Mouse (Mus musculus) limb, embryonic 14.5 days (tissue): Measurements from ENCODE around the gene Aff3. TPM values are rescaled to one million over a fixed set of nuclear protein-coding genes. Genes with fewer than 3 reads are reported as not detected.
A peak's percentile ranks its signal among the peaks of the same experiment; 100 is the strongest.

Experiments used
- ATAC-seq: fragments of 200-750 bp; cut with Nextera tagmentation; 2 replicates; pipeline ENCODE4 v1.8.0; 2017; ENCODE audit warnings: low read depth, moderate number of reproducible peaks, moderate TSS enrichment; ENCODE audit not compliant: low FRiP score
- DNase-seq: peaks from one replicate; pipeline ENCODE4 v3.0.0-alpha.2; 2015; ENCODE audit warnings: low spot score
- H3K27ac ChIP-seq: fragments of 300-500 bp; sonication (generic); replicated peaks from 2 replicates; pipeline ENCODE4 v1.5.1; 2014; ENCODE audit warnings: low read depth, mild to moderate bottlenecking, low read length, moderate library complexity, mixed read lengths
- H3K27me3 ChIP-seq: fragments of 300-500 bp; sonication (generic); 2 replicates; pipeline ENCODE4 v1.6.1; 2014; ENCODE audit warnings: low read length, mixed read lengths; ENCODE audit not compliant: control insufficient read depth, insufficient read depth
- H3K36me3 ChIP-seq: fragments of 300-500 bp; sonication (generic); 2 replicates; pipeline ENCODE4 v1.6.1; 2014; ENCODE audit warnings: mild to moderate bottlenecking, low read length, moderate library complexity, mixed read lengths; ENCODE audit not compliant: control insufficient read depth, insufficient read depth
- H3K4me1 ChIP-seq: fragments of 300-500 bp; sonication (generic); 2 replicates; pipeline ENCODE4 v1.6.1; 2014; ENCODE audit warnings: antibody characterized with exemption, low read length, mixed read lengths; ENCODE audit not compliant: control insufficient read depth, insufficient read depth
- H3K4me2 ChIP-seq: fragments of 300-500 bp; sonication (generic); replicated peaks from 2 replicates; pipeline ENCODE4 v1.6.1; 2014; ENCODE audit warnings: low read depth, mild to moderate bottlenecking, low read length, moderate library complexity; ENCODE audit not compliant: severe bottlenecking
- H3K4me3 ChIP-seq: fragments of 300-500 bp; sonication (generic); replicated peaks from 2 replicates; pipeline ENCODE4 v1.5.1; 2014; ENCODE audit warnings: low read length
- H3K9ac ChIP-seq: fragments of 300-500 bp; sonication (generic); 2 replicates; pipeline ENCODE4 v1.6.1; 2014; ENCODE audit warnings: mild to moderate bottlenecking, low read depth, low read length, moderate library complexity; ENCODE audit not compliant: severe bottlenecking
- H3K9me3 ChIP-seq: fragments of 300-500 bp; sonication (generic); 2 replicates; pipeline ENCODE4 v1.6.1; 2016; ENCODE audit warnings: low read length; ENCODE audit not compliant: control insufficient read depth
- POLR2A ChIP-seq: fragments of 200-500 bp; IDR thresholded peaks from 2 replicates; pipeline ENCODE4 v1.8.0; 2012; ENCODE audit warnings: inconsistent platforms, mild to moderate bottlenecking, moderate library complexity, borderline replicate concordance; ENCODE audit not compliant: insufficient read depth, insufficient read length; ENCODE audit errors: extremely low read depth
- WGBS: fragments of 180-500 bp; shearing (Covaris S2); extraction: QIAGEN DNeasy Blood & Tissue Kit; methylation state at CpG from one replicate; pipeline ENCODE4 v1.1.7; 2014; 5-methylcytosine and 5-hydroxymethylcytosine counted together
- polyA plus RNA-seq, 2 experiments: library from polyadenylated mRNA; depleted of rRNA in 1 of 2; stranded (reverse) in 1 of 2; unstranded in 1 of 2; fragments of >200 nt; fragmentation: Nextera tagmentation in 1 of 2; extraction: Ambion mirVana in 1 of 2; gene quantifications; 2 replicates each; pipeline versions ENCODE4 v1.2.1 to v1.2.3; 2012 to 2014

Aff3 gene
- polyA plus RNA-seq, 2 experiments: 20.4 to 22.4 TPM

- Histone ChIP-seq H3K9ac (no peak overlapping the region), H3K4me1 (peaks cover 32% of the 10 kb centered on the region), H3K36me3 (no peaks in the 10 kb centered on the region), H3K27me3 (no peaks in the 10 kb centered on the region), H3K9me3 (no peaks in the 10 kb centered on the region), H3K4me2 (no peak overlapping the region), H3K4me3 (no peak overlapping the region), H3K27ac (no peak overlapping the region)
- WGBS: 63% methylated on average over 2 of the region's 2 CpGs
- no peak for TF ChIP-seq POLR2A
- no peak for ATAC-seq
- DNase-seq: no peak
These were observed 223.0 kb downstream of the Aff3 start for GRCm38 (mm10) chr1:38441800-38442199.

GRCm38 (mm10) chr1:38440471-38440815 is 224.3 kb downstream of the Aff3 start:
- DNase-seq (no peak), ATAC-seq (no peak)
- TF ChIP-seq POLR2A: no peak
- peaks cover 44% of the 10 kb centered on the region for H3K4me1 ChIP-seq
- no peaks in the 10 kb centered on the region for H3K27me3 ChIP-seq
- 80% methylated on average over 6 of the region's 6 CpGs for WGBS
- no peak overlapping the region for H3K9ac ChIP-seq
- H3K36me3 ChIP-seq: no peaks in the 10 kb centered on the region
- no peak overlapping the region for H3K4me2 ChIP-seq
- no peak overlapping the region for H3K27ac ChIP-seq
- H3K9me3 ChIP-seq: no peaks in the 10 kb centered on the region
- H3K4me3 ChIP-seq: no peak overlapping the region

GRCm38 (mm10) chr1:38439751-38440470 is 224.8 kb downstream of the Aff3 start:
- ATAC-seq (no peak), DNase-seq (peak; percentile 29)
- Histone ChIP-seq H3K27ac (no peak overlapping the region), H3K9me3 (no peaks in the 10 kb centered on the region), H3K4me1 (peaks cover 44% of the 10 kb centered on the region), H3K4me2 (no peak overlapping the region), H3K4me3 (no peak overlapping the region), H3K36me3 (no peaks in the 10 kb centered on the region), H3K27me3 (no peaks in the 10 kb centered on the region), H3K9ac (no peak overlapping the region)
- WGBS: 24% methylated on average over 4 of the region's 4 CpGs
- no peak for TF ChIP-seq POLR2A

- 33% methylated on average over 4 of the region's 4 CpGs for WGBS
- H3K4me2 ChIP-seq: no peak overlapping the region
- no peak overlapping the region; the same call in 1 of the 2 replicates for H3K27ac ChIP-seq
- DNase-seq (no peak), ATAC-seq (no peak)
- H3K36me3 ChIP-seq: peaks cover 4% of the 10 kb centered on the region; the same call in 1 of the 2 replicates
- no peaks in the 10 kb centered on the region for H3K27me3 ChIP-seq
- no peak for TF ChIP-seq POLR2A
- no peaks in the 10 kb centered on the region for H3K9me3 ChIP-seq
- H3K9ac ChIP-seq: no peak overlapping the region
- H3K4me3 ChIP-seq: no peak overlapping the region
- H3K4me1 ChIP-seq: peaks cover 44% of the 10 kb centered on the region
These were observed 226.3 kb downstream of the Aff3 start for GRCm38 (mm10) chr1:38438447-38438846.

- 57% methylated on average over 4 of the region's 4 CpGs for WGBS
- H3K4me1 ChIP-seq: peaks cover 44% of the 10 kb centered on the region
- no peak for ATAC-seq
These were observed 227.1 kb downstream of the Aff3 start for GRCm38 (mm10) chr1:38437671-38438070.

More at GRCm38 (mm10) chr1:38437671-38438070, 227.1 kb downstream of the Aff3 start:
- Histone ChIP-seq H3K36me3 (peaks cover 4% of the 10 kb centered on the region; the same call in 1 of the 2 replicates), H3K4me3 (no peak overlapping the region), H3K4me2 (no peak overlapping the region), H3K27ac (no peak overlapping the region), H3K9me3 (no peaks in the 10 kb centered on the region), H3K27me3 (no peaks in the 10 kb centered on the region), H3K9ac (no peak overlapping the region)
- no peak for DNase-seq
- TF ChIP-seq POLR2A: no peak
